Mouse (Mus musculus) ES-Bruce4 (cell line): ENCODE measurements around the gene Syt2.

Source experiments
- CTCF ChIP-seq: IDR thresholded peaks from one replicate; pipeline ENCODE4 v1.8.1; 2011; ENCODE audit warnings: low read depth, low read length
- EP300 ChIP-seq: IDR thresholded peaks from 2 replicates; pipeline ENCODE4 v1.6.1; 2011; ENCODE audit warnings: low read depth, low read length; ENCODE audit not compliant: insufficient read depth
- POLR2A ChIP-seq: IDR thresholded peaks from one replicate; pipeline ENCODE4 v1.8.1; 2011; ENCODE audit warnings: low read length; ENCODE audit not compliant: insufficient read depth

DNA sequence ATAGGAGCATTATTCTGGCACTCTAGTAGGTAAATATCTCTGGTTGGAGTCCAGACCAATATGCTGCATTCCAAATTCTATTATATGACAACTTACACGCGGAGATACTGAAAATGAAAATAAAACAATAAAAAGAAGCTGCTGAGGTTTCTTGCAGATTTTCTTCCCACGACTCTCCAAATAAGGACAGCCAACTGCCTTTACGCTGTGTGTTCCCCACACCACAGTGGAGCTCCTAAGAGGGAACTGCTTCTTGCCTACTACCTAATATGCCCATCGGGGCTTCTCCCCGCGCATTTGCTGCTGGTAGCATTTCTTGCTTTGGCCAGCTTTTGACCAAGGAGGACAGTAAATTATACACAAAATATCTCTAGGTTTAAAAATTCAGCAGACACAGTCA lies 155.3 kb downstream of the Syt2 start:
- no peak for TF ChIP-seq CTCF
- no peak for TF ChIP-seq EP300
- no peak for TF ChIP-seq POLR2A
